Mouse (Mus musculus) CH12.LX (cell line): ENCODE measurements around the gene Vav2.

ENCODE experiments used
- CHD1 ChIP-seq: IDR thresholded peaks from 2 replicates; pipeline ENCODE4 v1.6.1; 2012; ENCODE audit warnings: low read depth, low read length, improper control_type of control experiment, inconsistent platforms
- CTCF ChIP-seq, 2 experiments: IDR thresholded peaks in 1 of 2; conservative IDR thresholded peaks in 1 of 2; 2 replicates each; pipeline ENCODE4 v1.5.1; 2011 to 2012; ENCODE audit warnings: low read depth in 2 of 2, low read length in 2 of 2, improper control_type of control experiment in 1 of 2, inconsistent platforms in 1 of 2, mild to moderate bottlenecking in 1 of 2, moderate library complexity in 1 of 2
- E2F4 ChIP-seq: IDR thresholded peaks from 2 replicates; pipeline ENCODE4 v1.6.1; 2011; ENCODE audit warnings: low read depth, low read length, improper control_type of control experiment; ENCODE audit not compliant: insufficient replicate concordance
- MAX ChIP-seq: IDR thresholded peaks from 2 replicates; pipeline ENCODE4 v1.6.1; 2011; ENCODE audit warnings: low read length, improper control_type of control experiment
- MYC ChIP-seq: IDR thresholded peaks from 2 replicates; pipeline ENCODE4 v1.6.1; 2011; ENCODE audit warnings: low read depth, mild to moderate bottlenecking, improper control_type of control experiment, low read length
- POLR2A ChIP-seq: IDR thresholded peaks from 2 replicates; pipeline ENCODE4 v1.6.1; 2011; ENCODE audit warnings: low read depth, mild to moderate bottlenecking, improper control_type of control experiment, low read length
- SIN3A ChIP-seq: IDR thresholded peaks from 2 replicates; pipeline ENCODE4 v1.6.1; 2012; ENCODE audit warnings: low read length, improper control_type of control experiment, inconsistent platforms
- TCF12 ChIP-seq: IDR thresholded peaks from 2 replicates; pipeline ENCODE4 v1.6.1; 2014; ENCODE audit warnings: low read depth, mild to moderate bottlenecking, inconsistent platforms, low read length, improper control_type of control experiment
- UBTF ChIP-seq: IDR thresholded peaks from 2 replicates; pipeline ENCODE4 v1.6.1; 2012; ENCODE audit warnings: low read depth, mild to moderate bottlenecking, inconsistent platforms, low read length, improper control_type of control experiment, moderate library complexity
- USF1 ChIP-seq: IDR thresholded peaks from 2 replicates; pipeline ENCODE4 v1.6.1; 2014; ENCODE audit warnings: low read depth, mild to moderate bottlenecking, inconsistent platforms, low read length, improper control_type of control experiment
- ZC3H11A ChIP-seq: IDR thresholded peaks from 2 replicates; pipeline ENCODE4 v1.6.1; 2012; ENCODE audit warnings: low read depth, mild to moderate bottlenecking, inconsistent platforms, low read length, improper control_type of control experiment
- ZKSCAN1 ChIP-seq: IDR thresholded peaks from 2 replicates; pipeline ENCODE4 v1.6.1; 2012; ENCODE audit warnings: low read depth, inconsistent platforms, low read length, improper control_type of control experiment, borderline replicate concordance

DNA sequence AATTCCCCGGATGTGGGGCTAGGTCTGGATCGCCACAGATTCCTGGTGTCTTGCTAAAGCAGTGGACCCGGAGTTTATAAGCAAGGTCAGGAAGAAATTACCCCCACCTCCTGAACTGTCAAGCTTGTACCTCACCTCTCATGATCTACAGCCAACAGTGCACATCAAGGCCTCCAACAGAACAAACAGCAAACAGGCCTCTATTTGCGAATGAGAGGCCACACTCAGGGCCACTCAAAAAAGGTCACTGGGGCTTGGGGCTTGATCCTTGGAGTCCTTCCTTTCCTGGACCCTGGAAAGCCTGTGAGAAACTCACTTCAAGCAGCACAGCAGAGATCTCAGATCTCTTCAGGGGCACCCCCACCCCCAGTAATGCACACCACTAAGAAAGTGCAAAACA, 47.1 kb upstream of the Vav2 start:
- TF ChIP-seq TCF12 (no peak), CHD1 (no peak), ZKSCAN1 (no peak), UBTF (no peak), POLR2A (no peak), MYC (no peak), ZC3H11A (no peak), SIN3A (no peak), E2F4 (no peak), MAX (no peak), USF1 (no peak), CTCF (conservative IDR thresholded peaks at IDR 0.05 in 1 of 2, IDR thresholded peaks at IDR 0.05 in 1 of 2; ENCODE audit: low read depth in 2 of 2, low read length in 2 of 2) (no peak)
